Mouse (Mus musculus) mouse embryonic stem cell (cell line): ENCODE measurements around the gene Gm12830.

Experiments
- in situ Hi-C, 2 experiments: fragments of 300-500 bp; cut with MboI; formaldehyde crosslinking; loops; 1 replicate in 1 of 2; 3 replicates in 1 of 2; pipeline ENCODE4 v1.14.3; 2019 to 2020; ENCODE audit warnings: low sequenced_read_pairs in 2 of 2, low pct_unique_long_range_greater_than_20kb in 1 of 2, mixed read lengths in 1 of 2; ENCODE audit not compliant: unreplicated experiment in 1 of 2

Gm12830 gene

DNA sequence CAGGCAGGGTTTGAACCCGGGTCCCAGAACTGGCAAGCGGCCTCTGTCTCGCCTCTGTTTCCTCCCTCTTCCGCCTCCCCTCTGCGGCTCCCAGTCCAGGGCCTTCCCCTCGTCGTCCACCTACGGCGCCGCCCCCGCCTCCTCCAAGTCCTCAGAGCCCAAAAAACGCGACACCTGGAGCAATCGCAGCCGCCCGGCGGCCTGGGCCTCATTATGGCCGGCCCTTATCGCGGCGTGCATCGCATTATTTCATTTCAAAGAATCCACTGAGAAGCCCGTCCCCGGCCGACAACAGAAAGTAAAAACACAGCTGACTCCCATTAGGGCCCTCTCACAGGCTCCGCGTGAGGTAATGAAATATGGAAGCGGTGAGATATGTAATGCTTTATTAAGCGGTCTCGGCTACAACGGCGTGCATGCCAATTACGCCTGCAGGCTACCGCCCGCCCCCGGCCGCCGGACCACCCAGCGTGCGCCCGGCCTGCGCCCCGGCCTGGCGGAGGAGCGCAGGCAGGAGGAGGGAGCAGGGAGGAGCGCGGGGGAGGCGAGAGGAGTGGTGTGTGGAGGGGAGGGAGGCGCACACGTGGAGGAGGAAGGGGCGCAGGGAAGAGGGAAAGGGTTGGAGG, at the start of gene Gm12830:
Gene Gm12830 (plus strand): TSS at position 156 of the 626 bp plus-strand sequence.
- in situ Hi-C loops, result no loop called here

DNA sequence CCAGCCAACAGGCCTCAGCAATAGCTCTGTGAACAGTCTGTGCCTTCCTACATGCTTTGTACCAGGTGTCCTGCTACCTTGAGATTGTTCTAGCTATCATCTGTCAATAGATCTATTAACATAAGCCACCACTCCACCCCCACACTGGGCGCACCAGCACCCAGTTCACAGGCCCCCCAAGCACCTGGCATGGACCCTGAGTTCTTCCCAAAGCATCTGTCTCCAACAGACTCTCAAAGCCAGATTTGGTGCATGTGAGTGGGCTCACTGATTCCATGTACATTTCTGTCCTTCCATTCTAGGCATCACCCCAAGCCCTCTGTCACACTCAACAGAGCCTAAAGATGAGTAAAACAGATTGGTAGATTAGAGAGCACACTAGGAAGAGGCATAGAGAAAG, 48.2 kb upstream of the Gm12830 start:
- in situ Hi-C loops, result no loop called here

DNA sequence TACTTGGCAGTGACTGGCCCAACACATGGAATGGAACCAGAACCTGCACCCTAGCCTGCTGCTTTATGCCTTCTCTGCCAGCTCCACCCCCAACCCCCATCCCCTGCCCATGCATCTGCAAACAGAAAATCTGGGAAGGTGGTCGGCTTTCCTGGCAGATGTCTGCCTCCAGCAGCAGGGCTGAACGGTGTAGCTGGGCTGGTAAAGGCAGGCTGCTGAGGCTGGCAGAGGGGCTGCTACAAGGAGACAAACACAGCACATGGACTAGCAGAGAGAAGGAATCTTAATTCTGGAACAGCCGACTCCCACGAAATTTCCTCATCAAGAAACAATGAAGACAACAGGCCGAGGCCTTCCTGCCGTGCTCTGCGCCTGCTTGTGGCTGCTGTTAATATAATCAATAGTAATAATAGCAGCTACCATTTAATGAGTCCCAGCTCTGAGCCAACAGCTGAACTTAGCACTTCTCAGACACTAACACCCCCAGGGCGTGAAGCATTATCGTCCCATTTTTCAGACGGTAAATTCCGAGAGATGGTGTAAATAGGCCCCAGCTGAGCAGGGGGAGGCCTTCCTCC, 43.8 kb upstream of the Gm12830 start:
- in situ Hi-C loops, result no loop called here

DNA sequence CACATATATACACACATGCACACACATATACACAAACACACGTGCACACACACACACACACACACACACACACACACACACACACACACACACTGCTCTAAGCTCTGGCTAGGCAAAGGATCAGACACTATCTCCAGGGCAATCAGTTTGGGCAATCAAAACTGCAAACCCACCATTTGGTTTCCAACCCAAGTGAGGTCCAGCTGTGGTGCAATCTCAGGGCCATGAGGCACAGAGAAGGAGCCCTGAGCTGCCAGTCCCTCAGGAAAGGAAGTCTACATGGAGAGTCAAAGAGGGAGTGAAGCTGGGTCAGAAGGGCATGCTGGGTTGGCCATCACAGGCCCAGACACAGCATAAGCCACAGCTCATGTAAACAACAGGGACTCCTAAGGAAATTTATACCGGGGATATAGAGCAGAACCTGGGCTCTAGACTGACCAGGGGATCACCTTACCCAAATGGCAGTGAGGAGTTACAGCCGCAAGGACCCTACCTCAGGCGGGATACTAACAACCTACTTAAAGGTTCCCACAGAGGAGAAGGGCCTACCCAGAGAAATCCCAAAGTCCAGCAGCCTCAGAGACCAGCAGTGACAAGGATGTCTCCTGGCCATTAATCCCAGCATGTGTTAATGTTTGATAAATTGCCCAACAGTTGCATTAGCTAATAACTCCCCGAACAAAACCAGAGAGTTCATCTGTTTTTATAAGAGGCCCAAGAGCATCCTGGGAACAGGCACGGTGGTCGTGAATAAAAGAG, 42.6 kb upstream of the Gm12830 start:
- in situ Hi-C loops, result no loop called here

DNA sequence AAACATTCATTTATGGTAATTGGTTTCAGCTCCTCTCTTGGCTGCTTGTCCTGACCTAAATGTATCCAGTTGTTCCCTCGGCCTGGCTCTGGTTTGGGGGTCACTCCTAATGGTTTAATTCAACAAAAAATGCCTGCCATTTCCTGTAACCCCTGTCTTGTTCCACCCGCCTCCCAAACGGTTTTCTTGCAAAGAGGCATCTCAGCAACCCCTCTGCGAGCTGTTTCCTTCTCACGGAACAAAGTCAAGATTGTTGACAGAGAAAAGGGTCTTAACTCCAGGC, 42.1 kb upstream of the Gm12830 start:
- in situ Hi-C loops, result no loop called here

DNA sequence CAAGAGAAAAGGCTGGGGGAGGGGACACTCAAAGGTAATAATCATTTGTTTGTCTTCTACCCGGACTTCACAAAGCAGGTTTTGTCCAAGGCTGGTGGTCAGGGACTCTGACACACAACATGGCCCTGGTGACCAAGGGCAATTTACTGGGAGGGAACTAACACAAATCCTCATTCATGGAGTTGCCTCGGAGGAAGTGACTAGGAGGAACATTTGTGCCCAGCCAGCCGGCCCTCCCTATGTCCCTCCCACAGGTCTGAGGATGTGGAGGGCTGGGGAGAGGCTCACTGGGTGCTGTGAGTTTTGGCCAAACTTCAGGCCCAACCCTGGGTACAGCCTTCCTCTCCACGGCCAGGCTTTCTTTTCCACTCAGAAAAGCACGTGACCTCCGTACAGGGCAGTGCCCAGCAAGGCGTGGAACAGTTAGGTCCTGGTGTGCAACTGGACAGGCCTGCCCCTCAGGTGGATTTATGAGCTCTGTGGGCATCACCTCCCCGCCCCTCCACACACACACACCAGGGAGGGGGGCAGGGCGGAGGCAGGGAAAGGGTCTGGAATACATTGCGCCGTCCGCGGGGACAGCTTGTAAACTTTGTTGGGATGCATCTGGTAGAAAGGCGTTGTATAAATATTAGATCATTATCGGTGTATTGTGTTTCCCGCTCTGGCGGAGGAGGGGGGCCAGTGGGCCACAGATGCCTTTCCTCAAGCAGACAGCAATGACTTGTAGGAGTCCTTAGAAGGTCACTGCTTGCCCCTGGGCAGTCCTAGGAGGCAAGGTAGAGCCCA, 41.6 kb upstream of the Gm12830 start:
- in situ Hi-C loops, result no loop called here

DNA sequence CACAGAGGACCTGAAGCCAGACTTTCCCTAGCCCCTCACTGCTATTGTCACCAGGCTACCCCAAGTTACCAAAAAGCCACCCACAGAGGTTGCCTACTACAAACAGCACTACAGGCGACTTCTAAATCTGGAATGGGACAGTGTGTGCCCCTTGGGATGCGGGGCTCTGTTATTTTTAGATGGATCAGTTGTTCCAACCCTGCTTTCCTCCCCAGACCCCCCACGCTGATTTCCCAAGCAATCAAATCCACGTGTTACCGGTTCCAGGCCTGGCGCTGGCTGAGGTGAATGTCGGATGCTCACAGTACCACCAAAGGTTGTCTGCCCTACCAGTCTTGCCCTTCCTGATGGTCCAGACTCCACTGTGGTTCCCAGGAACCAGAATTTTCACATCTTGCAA, 38.7 kb upstream of the Gm12830 start:
- in situ Hi-C loops, result no loop called here

DNA sequence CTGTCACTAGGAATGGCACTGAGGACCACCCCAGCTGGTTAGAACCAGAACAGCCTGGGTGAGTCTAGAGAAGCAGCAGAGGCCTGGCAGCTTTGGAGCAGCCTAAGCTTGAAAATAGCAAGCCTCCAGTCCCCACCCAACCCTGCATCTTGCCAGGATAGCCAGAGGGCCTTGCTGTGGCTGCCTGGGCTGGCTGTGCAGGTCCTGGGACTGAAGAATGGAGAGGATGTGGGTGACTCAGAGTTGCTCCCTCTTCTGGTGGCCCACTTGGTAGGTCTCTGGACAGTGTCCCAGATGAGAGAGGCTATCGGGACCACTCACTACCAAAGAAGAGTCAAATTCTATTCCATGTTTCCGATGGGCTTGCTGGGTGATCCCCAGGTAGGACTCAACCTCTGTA, 36.8 kb upstream of the Gm12830 start:
- in situ Hi-C loops, result no loop called here

DNA sequence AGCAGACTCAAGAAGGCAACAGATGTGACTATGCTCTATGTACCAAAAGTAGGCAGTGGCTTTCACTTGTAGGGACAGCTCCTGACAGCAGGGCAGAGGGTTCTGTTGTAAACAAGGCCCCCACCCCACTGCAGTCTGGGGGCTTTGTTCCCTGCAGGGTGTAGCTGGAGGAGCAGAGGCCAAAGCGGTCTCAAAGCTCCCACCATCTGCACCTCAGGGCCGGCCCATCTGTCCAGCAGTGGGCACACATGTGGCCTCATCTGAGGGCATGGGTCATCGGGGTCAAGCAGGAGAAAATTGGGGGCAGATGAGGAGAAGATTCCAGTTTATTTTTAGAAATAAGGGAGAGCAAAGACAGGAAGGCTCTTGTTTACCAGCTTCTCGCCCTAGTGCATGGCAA, 32.7 kb upstream of the Gm12830 start:
- in situ Hi-C loops, result no loop called here

DNA sequence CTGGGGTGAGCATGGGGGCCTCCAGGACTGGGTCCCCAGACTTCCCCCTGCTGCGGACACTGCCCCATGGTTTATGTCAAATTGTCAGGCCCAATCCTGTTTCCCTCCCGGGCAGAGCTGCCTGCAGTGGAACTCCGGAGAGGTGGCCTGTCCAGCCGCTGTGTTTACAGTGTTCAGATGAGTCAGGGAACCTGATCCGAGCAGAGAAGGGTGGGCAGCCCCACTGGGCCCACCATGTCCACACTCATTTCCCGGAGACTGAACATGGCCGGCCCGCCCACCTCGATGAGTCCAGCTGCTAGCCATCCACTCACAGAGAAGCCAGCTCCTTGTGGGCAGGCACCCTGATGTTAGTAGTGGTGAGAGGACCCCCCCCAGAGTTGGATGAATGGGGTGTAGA, 29.9 kb upstream of the Gm12830 start:
- in situ Hi-C loops, result no loop called here

DNA sequence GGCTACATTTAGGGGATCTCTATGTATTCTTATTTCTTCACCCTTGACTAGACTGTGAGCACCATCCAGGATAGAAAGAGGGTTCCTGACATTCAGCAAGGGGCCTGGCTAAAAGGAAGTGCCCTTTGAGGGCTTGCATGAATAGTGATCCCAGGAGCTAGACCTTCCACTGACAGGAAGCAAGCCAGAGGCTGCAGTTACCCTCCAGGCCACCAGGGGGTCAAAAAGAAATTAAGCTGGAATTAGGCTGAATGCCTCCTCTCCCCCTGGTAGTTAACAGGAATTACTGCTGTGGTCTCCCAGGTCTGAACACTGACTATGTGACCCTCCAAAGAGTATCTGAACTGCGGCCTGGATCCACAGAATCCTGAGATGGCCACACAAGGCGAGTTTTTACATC, 27.7 kb upstream of the Gm12830 start:
- in situ Hi-C loops, result no loop called here

DNA sequence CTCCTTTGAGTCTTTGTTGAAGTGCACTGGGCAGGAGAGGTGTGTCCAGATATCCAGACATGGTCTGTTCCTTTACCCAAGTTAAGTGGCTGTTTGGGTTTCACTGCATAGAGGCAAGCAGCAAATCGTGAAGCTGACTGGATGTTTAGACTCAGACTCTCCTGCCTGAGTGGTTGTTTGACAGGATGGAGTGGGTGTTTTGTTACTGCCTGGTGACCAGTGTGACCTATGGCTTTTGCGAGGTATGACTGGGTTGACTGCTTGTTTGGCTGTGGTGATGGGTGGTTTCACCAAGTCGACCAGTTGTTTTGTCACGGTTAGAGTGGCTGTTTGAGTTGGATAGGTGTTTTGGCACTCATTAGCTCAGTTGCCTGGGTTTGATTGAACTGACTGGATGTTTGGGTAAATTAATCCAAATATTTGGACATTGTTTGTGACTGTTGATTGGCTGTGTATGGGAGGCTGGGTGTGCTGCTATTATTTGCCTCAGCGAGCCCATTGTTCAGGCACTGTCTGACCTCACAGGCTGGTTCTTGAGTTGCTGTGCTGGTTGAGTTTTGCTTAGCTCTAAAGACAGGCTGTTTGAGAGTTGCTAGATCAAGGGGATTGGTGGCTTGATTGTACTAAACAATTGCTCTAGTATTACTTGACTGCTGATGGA, 24.1 kb upstream of the Gm12830 start:
- in situ Hi-C loops, result no loop called here

DNA sequence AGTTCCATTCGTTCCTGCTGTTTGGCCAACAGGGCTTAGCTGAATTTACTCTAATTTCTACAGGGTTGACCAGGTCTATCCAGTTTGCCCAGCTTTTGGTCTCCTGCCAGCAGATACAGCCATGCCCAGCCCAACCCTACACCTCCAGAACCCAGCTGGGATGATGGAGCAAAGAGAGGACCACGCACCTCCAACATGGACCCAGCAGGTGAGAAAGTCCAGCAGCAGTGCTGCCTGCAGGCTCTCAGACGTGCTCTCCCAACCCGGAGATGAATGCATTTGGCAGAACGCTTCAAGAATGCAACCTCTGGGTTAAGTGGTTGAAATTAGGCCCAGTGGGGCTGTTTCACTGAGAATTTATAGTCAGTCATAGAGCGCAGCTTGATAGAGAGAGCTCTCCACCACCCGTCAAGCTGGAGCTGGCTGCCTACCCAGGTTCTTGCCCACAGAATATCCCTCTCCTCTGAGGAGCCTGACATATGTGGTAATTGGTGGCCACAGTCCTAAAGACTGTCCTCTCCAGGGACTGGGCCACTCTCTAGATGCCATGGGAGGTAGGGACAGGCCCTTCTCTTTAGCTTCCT, 23.4 kb upstream of the Gm12830 start:
- in situ Hi-C loops, result no loop called here

DNA sequence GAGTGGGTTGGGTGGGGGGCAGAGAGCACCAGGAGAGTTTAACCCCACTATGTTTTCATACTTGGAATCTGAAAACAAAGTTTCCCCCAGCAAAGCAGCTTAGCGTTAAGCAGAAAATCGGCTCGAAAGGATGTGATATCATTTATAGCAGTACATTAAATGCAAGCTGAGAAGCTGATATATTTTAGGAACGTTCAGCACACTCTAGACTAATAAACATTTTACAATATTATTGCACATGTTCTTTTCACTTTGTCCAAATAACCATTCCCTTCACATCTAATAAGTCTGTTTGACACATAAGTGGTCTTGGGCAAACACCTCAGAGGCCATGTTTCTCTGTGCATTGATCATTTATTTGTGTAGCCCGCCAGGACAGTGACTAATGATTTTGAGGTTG, 17.4 kb upstream of the Gm12830 start:
- in situ Hi-C loops, result no loop called here

DNA sequence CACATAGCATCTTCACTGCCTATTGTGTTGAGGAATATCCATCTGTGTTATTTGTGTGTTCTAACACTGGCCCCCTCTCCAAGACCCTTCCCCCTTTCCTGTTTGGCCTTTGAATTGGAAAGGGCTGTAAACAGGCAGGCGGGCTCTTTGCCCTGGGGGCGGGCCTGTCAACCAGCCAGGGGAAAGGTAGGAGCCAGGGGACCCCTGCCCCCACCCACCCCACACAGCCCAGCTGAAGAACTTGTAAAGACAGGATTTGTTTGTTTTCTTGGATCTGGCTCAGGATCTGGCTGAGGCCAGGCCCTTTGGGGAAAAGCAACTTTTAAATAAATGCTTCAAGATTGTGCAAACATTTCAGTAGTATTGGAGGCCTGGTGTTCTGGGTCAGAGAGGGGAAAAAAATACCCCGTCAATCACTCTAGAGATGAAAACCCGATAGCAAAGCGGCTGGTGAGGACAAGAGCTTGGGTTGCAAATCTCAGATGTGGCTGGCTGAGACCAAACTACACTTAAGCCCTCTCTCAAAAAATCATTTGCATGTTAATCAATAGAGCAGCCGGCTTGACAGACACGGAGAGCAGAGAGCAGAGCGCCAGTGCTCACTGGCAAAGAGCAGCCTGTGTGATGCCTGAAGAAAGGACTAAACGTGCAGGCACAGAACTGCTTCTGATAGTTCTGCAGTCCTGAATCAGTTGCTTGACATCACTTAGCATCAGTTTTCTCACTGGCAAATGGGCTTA, 2.4 kb upstream of the Gm12830 start:
- in situ Hi-C loops, result no loop called here

DNA sequence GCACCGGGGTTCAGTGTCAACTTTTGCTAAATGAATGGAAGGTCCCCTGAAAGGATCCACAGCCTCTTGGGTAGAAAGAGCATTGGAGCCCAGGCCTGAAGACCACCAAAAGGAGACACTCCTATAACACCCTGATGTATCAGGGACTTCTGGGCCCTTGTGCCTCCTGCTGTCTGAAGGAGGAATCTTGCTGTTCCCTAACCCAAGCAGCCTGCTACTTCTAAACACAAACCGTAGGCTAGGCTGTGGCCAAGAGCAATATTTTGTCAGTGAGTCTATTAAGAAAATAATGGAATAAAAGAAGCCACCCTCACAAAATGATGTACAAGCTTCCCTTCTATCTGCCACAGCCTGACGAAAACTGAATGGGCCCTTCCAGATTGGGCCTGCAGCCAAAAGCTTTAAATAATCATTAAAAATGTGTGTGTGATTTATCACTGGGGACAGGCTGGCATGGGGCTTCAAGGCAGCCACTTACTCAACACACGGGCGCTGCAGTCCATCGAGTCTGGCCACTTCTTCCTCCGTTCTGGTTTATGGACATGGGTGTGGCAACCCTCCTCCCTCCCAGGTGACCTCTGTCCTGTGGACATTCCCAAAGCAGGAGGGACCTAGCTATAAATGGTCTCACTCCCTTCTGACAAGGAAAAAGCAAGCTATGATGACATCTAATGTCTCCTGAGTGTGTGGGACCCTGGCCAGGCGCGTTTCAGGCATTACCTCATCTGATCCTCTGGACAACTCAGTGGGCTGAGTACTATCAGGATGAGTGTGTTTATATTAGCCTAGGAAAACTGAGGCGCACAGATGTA, 13.5 kb downstream of the Gm12830 start:
- in situ Hi-C loops, result loop anchor here in 1 of 2 experiments (10.0 kb wide), 1 partner anchor 150 kb away; no protein-coding TSS in a partner anchor

DNA sequence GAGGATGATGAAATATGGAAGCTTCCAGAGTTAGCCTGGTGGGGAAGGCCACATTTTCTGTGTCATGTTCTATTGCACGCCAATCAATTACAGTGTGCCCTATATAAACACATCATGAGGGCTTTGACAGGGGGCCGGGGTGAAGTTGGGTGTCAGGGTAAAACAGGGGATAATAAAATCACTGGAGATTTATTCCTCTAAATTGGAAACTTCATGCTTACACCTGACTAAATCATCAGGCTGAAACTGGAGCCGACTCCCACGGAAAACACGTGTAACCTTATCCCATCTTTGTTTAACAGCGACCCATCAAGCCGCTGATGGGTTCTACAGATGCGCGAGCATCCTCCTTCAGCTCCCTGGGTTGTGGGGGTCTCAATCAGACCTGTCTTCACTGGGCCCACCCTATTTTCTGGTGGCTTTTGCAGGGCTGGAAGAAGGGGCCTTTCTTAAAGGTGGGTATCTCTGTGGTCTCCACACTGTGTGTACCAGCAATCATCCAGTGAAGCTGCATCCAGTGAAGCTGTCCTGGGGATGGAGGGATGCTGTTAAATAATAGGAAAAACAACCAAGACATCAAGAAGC, 19.9 kb downstream of the Gm12830 start:
- in situ Hi-C loops, result loop anchor here in 1 of 2 experiments (10.0 kb wide), 2 partner anchors 53 to 223 kb away; no protein-coding TSS in a partner anchor
